Mouse (Mus musculus) heart, embryonic 15.5 days (tissue): ENCODE results near the gene Vrtn. TPM values are rescaled to one million over a fixed set of nuclear protein-coding genes. Genes with fewer than 3 reads are reported as not detected.

Experiments used
- ATAC-seq: fragments of 200-750 bp; cut with Nextera tagmentation; replicated peaks from 2 replicates; pipeline ENCODE4 v1.8.0; 2017; ENCODE audit warnings: low read depth, moderate TSS enrichment; ENCODE audit not compliant: insufficient number of reproducible peaks, insufficient read depth, low FRiP score
- H3K27ac ChIP-seq: fragments of 300-500 bp; sonication (generic); 2 replicates; pipeline ENCODE4 v1.5.1; 2015; ENCODE audit warnings: mild to moderate bottlenecking, inconsistent platforms
- H3K27me3 ChIP-seq: fragments of 300-500 bp; sonication (generic); 2 replicates; pipeline ENCODE4 v1.6.1; 2015; ENCODE audit warnings: inconsistent platforms
- H3K36me3 ChIP-seq: fragments of 300-500 bp; sonication (generic); 2 replicates; pipeline ENCODE4 v1.6.1; 2015; ENCODE audit warnings: mild to moderate bottlenecking, inconsistent platforms
- H3K4me1 ChIP-seq: fragments of 300-500 bp; sonication (generic); replicated peaks from 2 replicates; pipeline ENCODE4 v1.6.1; 2015; ENCODE audit warnings: inconsistent platforms
- H3K4me2 ChIP-seq: fragments of 300-500 bp; sonication (generic); 2 replicates; pipeline ENCODE4 v1.6.1; 2015; ENCODE audit warnings: inconsistent platforms, mild to moderate bottlenecking, moderate library complexity
- H3K4me3 ChIP-seq: fragments of 300-500 bp; sonication (generic); 2 replicates; pipeline ENCODE4 v1.5.1; 2015; ENCODE audit warnings: mild to moderate bottlenecking, inconsistent platforms
- H3K9ac ChIP-seq: fragments of 300-500 bp; sonication (generic); 2 replicates; pipeline ENCODE4 v1.6.1; 2015; ENCODE audit warnings: mild to moderate bottlenecking, inconsistent platforms
- H3K9me3 ChIP-seq: fragments of 300-500 bp; sonication (generic); replicated peaks from 2 replicates; pipeline ENCODE4 v1.6.1; 2016; ENCODE audit warnings: inconsistent platforms
- WGBS: fragments of 180-500 bp; shearing (Covaris S2); methylation state at CpG from one replicate; pipeline ENCODE4 v1.1.7; 2015; ENCODE audit warnings: mixed read lengths; 5-methylcytosine and 5-hydroxymethylcytosine counted together
- polyA plus RNA-seq: library from polyadenylated mRNA; unstranded; fragments of >200 nt; fragmentation: Nextera tagmentation; extraction: Ambion mirVana; gene quantifications from 2 replicates; pipeline ENCODE4 v1.2.1, GENCODE M21; 2015

Vrtn gene
- polyA plus RNA-seq, 1 experiment from 2014 or later: not detected

DNA sequence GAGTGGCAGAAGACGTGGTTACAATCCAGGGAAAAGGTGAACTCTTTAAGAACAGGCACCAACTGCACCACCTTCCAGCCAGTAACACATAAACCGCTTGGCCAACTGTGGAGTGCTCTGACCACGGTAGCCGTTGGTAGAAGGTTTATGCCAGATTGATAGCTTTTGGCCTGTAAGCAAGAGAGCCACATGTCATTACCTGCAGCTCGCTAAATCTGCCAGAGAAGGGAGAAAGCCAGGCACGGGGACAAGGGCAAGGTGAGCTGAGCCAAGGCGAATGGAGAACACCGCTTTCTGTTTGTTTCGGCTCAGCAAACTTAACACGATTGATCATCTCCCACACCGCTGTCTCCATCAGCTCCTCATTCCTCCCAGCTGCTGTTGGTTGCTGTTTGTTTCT is 48.2 kb downstream of the Vrtn start:
- ATAC-seq: no peak
- no peaks in the 10 kb centered on the region for H3K9me3 ChIP-seq
- no peaks in the 10 kb centered on the region for H3K4me1 ChIP-seq
- H3K27ac ChIP-seq: no peak overlapping the region
- H3K4me3 ChIP-seq: no peak overlapping the region
- 82% methylated on average over 11 of the region's 11 CpGs for WGBS
- no peak overlapping the region for H3K9ac ChIP-seq
- H3K27me3 ChIP-seq: peaks cover 13% of the 10 kb centered on the region
- H3K4me2 ChIP-seq: no peak overlapping the region
- H3K36me3 ChIP-seq: no peaks in the 10 kb centered on the region

DNA sequence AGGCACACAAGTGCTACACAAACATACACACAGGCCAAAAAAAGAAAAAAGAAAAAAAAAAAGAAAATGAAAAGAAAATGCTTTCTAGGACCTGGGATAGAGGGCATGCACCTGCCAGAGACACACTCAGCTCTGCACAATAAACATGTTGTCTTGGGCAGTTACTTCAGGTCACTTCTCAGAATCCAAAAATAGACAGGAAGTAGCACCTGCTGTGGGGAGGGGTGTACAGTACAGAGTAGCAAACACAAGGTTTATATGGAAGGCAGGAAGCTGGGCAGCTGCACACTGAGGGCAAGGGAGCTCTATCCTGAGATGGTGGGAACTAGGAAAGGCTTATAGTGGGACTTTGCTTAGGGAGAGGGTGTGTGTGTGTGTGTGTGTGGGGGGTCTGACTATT is 50.5 kb downstream of the Vrtn start:
- Histone ChIP-seq H3K9me3 (no peaks in the 10 kb centered on the region), H3K4me2 (no peak overlapping the region), H3K27me3 (peaks cover 16% of the 10 kb centered on the region), H3K9ac (no peak overlapping the region), H3K36me3 (no peaks in the 10 kb centered on the region), H3K4me3 (no peak overlapping the region), H3K27ac (no peak overlapping the region), H3K4me1 (no peaks in the 10 kb centered on the region)
- ATAC-seq: no peak

DNA sequence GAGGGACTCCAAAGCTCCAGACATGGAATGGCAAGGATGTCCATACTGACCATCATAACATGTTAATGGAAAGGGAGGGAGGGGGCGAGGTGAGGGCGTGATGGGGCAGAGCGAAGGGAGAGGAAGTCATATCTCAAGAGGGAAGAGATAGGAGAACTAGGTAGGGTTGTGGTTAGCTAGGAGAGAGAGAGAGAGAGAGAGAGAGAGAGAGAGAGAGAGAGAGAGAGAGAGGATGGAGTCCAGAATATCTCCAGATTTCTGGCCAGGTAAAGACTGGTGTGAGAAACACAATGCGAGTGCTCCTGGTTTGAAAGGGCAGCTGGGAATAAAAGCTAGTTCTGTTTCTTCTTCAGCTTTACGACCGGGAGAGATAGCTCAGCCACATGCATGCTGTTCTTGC is 51.3 kb downstream of the Vrtn start:
- WGBS: 57% methylated on average over 6 of the region's 6 CpGs
- ATAC-seq: no peak
- Histone ChIP-seq H3K27me3 (peaks cover 24% of the 10 kb centered on the region), H3K9me3 (no peaks in the 10 kb centered on the region), H3K4me2 (no peak overlapping the region), H3K4me1 (no peaks in the 10 kb centered on the region), H3K36me3 (no peaks in the 10 kb centered on the region), H3K4me3 (no peak overlapping the region), H3K27ac (no peak overlapping the region), H3K9ac (no peak overlapping the region)

DNA sequence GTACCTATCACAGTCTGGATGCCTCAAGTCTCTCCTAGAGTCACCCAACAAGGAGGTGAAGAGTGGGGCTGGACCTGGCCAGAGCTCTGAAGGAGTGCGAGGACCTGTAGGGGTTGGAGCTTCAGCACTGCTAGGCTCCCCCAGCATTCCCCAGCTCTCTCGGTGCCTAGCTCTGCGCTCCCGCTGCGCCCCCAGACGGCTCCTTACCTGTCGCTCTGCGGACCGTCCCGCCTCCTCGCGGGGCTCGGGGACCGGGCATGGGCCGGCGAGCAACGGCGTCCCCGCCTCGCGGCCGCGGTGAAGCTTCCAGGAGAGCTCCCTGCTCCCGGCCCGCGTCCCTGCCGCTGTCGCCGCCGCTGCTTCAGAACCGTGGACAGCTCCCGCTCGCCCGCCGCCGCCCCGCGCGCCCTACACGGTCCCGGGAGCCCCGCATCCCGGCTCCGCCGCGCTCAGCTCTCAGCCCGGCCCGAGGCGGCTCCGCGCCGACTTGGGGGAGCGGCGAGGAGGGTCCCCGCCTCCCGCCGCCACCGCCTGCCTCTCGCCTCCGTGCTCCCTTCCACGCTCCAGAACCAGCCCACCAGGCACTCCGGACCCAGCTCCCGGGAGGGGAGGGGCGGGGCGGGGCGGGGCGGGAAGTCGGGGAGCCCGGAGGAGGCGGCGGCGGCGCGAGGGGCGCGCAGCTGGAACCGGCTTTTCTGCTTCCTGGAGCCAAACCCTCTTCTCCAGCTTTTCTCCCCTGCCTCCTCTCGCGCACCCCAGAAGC is 57.7 kb downstream of the Vrtn start, which contains the start of gene Syndig1l:
Gene Syndig1l, minus strand, starts transcription at position 513 of the 763 bp plus-strand sequence.
- Histone ChIP-seq H3K27ac (no peak within 1 kb of the TSS), H3K9ac (no peak within 1 kb of the TSS), H3K36me3 (no peaks in the 10 kb centered on the region), H3K9me3 (no peaks in the 10 kb centered on the region), H3K4me1 (peaks cover 7% of the 10 kb centered on the region), H3K4me2 (peak within 1 kb of the TSS; percentile 96), H3K4me3 (peak within 1 kb of the TSS; percentile 59), H3K27me3 (peaks cover 70% of the 10 kb centered on the region)
- ATAC-seq: peak; percentile 73
- under 1% methylated on average over 44 of the region's 79 CpGs for WGBS

Other genes starting within 250 kb of the Vrtn start
- 30.3 and 32.2 TPM in 2 replicates for gene Entpd5, start 232.0 kb upstream of the Vrtn start, polyA plus RNA-seq
- 1.1 and 1.5 TPM in 2 replicates for gene Bbof1, start 231.9 kb upstream of the Vrtn start, polyA plus RNA-seq
- gene Rnf113a2, start 223.8 kb upstream of the Vrtn start, polyA plus RNA-seq: 19.7 and 22.2 TPM in 2 replicates
- gene Aldh6a1, start 190.0 kb upstream of the Vrtn start, polyA plus RNA-seq: 55.5 and 58.9 TPM in 2 replicates
- gene Lin52, start 189.6 kb upstream of the Vrtn start, polyA plus RNA-seq: 13.3 and 15.1 TPM in 2 replicates
- gene Vsx2, start 71.3 kb upstream of the Vrtn start, polyA plus RNA-seq: not detected in 2 replicates
- 9.3 and 13.6 TPM in 2 replicates for gene Abcd4, start 23.6 kb upstream of the Vrtn start, polyA plus RNA-seq
- 0.13 TPM in 1 of 2 replicates, not detected in the other for gene Syndig1l, start 57.8 kb downstream of the Vrtn start, polyA plus RNA-seq
- 49.8 and 60.4 TPM in 2 replicates for gene Npc2, start 132.1 kb downstream of the Vrtn start, polyA plus RNA-seq
- 135 and 138 TPM in 2 replicates for gene Isca2, start 132.2 kb downstream of the Vrtn start, polyA plus RNA-seq
- 5.3 and 10.2 TPM in 2 replicates for gene Ltbp2, start 235.5 kb downstream of the Vrtn start, polyA plus RNA-seq